Mouse (Mus musculus): ENCODE data around the gene Psmc1.

GRCm38 (mm10) chr12:100167502-100167901, 57.5 kb downstream of the Psmc1 start:
- TF ChIP-seq POLR2A (IDR thresholded peaks at IDR 0.05; ENCODE audit: borderline replicate concordance, control insufficient read depth, low read depth, low read length) (no peak), CTCF (IDR thresholded peaks at IDR 0.05; ENCODE audit: control insufficient read depth, insufficient read depth, low read length) (no peak)

Data from bone marrow, adult 2 months (tissue).